Mouse (Mus musculus) mammary gland, adult 2 months (tissue): ENCODE data around the gene Gm45783. TPM values are rescaled to one million over a fixed set of nuclear protein-coding genes. Genes with fewer than 3 reads are reported as not detected.

ENCODE experiments used
- polyA plus RNA-seq: library from polyadenylated mRNA; depleted of rRNA; stranded (reverse); fragments of >200 nt; gene quantifications from 2 replicates; pipeline ENCODE4 v1.2.3, GENCODE M21; 2012; ENCODE audit warnings: low replicate concordance; rRNA removed

Gm45783 gene
- polyA plus RNA-seq, result not detected in 2 replicates

GRCm38 (mm10) chr7:7374431-7374830 is at the start of gene Gm45783:
Gene Gm45783, minus strand, starts transcription at chr7:7374573.

GRCm38 (mm10) chr7:7399603-7400002 is 25.2 kb upstream of the Gm45783 start, which contains the start of gene Vmn2r31:
Gene Vmn2r31, minus strand, starts transcription at chr7:7399703.

GRCm38 (mm10) chr7:7337509-7337908 is 36.9 kb downstream of the Gm45783 start, which contains the start of gene Vmn2r30:
Gene Vmn2r30, minus strand, starts transcription at chr7:7337609.

Other genes with a start within 250 kb of the Gm45783 start
- gene Zfp773, start 237.8 kb downstream of the Gm45783 start, polyA plus RNA-seq, result 0.20 and 0.37 TPM in 2 replicates
- 0.43 and 1.1 TPM in 2 replicates for gene Zfp418, start 203.2 kb downstream of the Gm45783 start, polyA plus RNA-seq
- 0.74 and 2.7 TPM in 2 replicates for gene Zfp772, start 164.6 kb downstream of the Gm45783 start, polyA plus RNA-seq
- gene Vmn2r29, start 127.2 kb downstream of the Gm45783 start, polyA plus RNA-seq, result 0.19 and 0.22 TPM in 2 replicates
- gene Gm45844, start 96.3 kb downstream of the Gm45783 start, polyA plus RNA-seq, result 2.2 and 2.3 TPM in 2 replicates
- gene Clcn4, start 73.7 kb downstream of the Gm45783 start, polyA plus RNA-seq, result 24.0 and 31.3 TPM in 2 replicates
- gene Vmn2r30, start 37.0 kb downstream of the Gm45783 start, polyA plus RNA-seq, result not detected in 2 replicates
- not detected in 2 replicates for gene Vmn2r31, start 25.1 kb upstream of the Gm45783 start, polyA plus RNA-seq
- not detected in 2 replicates for gene Vmn2r32, start 105.4 kb upstream of the Gm45783 start, polyA plus RNA-seq
- not detected in 2 replicates for gene Vmn2r33, start 192.2 kb upstream of the Gm45783 start, polyA plus RNA-seq